Mouse (Mus musculus) liver, adult 2 months (tissue): ENCODE results near the gene Pgm5.

Experiments used
- CTCF ChIP-seq: fragments of 200-500 bp; IDR thresholded peaks from 2 replicates; pipeline ENCODE4 v1.5.1; 2011; ENCODE audit warnings: low read depth, low read length, control low read depth
- POLR2A ChIP-seq: fragments of 200-500 bp; IDR thresholded peaks from 2 replicates; pipeline ENCODE4 v1.6.1; 2011; ENCODE audit warnings: low read length, control low read depth; ENCODE audit not compliant: insufficient read depth; ENCODE audit errors: extremely low read depth

GRCm38 (mm10) chr19:24871037-24871635 is 9.5 kb upstream of the Pgm5 start:
- peak; percentile 84 for TF ChIP-seq CTCF
- TF ChIP-seq POLR2A = no peak
